Mouse (Mus musculus) heart, adult 2 months (tissue): Measurements from ENCODE around the gene Wdr81.

Experiments used
- CTCF ChIP-seq: fragments of 200-600 bp; IDR thresholded peaks from 2 replicates; pipeline ENCODE4 v1.8.1; 2022; ENCODE audit warnings: antibody characterized with exemption, mild to moderate bottlenecking, moderate library complexity
- POLR2A ChIP-seq: fragments of 200-500 bp; IDR thresholded peaks from 2 replicates; pipeline ENCODE4 v1.6.1; 2011; ENCODE audit warnings: mild to moderate bottlenecking, low read depth, low read length, control low read depth; ENCODE audit not compliant: insufficient read depth

DNA sequence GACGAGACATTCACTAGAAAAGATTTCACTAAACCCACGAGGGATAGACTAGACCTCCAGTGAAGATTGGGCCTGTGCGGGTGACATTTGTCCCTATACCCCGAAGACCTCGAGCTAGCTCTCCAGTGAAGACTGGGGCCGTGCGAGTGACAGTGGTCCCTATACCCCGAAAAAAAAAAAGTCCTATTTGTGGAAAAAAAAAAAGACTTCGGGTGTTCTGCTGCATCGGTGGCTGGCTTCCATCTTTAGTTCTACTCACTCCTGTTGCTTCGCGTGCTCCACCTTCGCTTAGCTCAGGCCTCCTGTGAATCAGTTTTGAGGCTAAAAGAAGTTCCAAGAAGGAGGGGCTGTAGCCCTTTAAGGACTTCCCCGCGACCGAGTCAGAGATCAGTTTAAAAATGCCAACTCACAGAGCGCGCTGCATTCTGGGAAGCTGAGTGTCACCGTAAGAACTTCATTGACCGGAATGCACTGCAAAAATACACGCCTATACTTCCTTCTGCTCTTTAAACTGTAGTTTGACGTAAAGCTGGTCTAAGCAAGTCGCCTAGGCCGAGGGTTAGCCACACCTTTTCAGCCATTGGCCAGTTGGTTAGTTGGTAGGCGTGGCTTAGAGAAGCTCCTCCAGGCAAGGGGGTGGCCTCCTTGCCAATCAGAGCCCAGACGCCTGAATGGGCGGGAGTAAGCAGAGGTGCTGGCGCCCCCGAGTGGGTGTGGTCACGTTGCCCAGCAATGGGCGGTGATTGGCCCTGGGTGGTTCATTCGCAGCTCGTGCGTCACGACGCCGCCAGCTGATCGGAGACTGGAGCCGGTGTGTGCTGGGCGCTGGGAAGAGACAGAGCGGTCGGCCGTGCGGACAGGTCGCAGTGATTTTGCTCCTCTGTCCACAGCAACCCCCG, 6.6 kb upstream of the Wdr81 start, which contains the start of gene Tlcd2:
- peak; percentile 99 for TF ChIP-seq POLR2A
- no peak for TF ChIP-seq CTCF
